Mouse (Mus musculus) adrenal gland, adult 18-20 months (tissue): ENCODE data around the gene Spata20. TPM values are rescaled to one million over a fixed set of nuclear protein-coding genes. Genes with fewer than 3 reads are reported as not detected.

Experiments
- DNase-seq, 2 experiments: peaks; one replicate each; pipeline ENCODE4 v3.0.0; 2021 to 2022; ENCODE audit warnings: low spot score in 2 of 2
- total RNA-seq, 2 experiments: library from RNA; stranded (reverse); gene quantifications; 1 replicate in 1 of 2; 2 replicates in 1 of 2; pipeline ENCODE4 v1.2.3; 2021

Gene Spata20
- total RNA-seq, 2 experiments from 2014 or later = not detected

DNA sequence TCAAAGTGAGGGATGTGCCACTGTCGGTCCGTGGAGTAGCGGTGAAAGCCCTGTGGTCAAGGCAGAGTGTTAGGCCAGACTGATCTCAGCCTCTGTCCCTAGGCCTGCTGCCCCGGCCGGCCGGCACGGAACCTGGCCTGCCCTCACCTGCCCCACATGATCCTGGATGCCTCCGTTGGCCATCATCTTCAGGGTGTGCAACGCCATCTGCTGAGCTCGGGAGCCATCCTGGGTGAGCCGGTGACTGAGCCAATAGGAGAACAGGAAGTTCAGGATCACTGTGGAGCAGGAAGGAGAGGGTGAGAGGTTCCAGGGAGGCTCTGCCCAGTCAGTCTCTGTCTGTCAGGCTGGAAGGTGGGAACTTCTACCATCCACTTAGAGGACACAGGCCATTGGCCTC lies 2.5 kb downstream of the Spata20 start:
- no peak for DNase-seq

GRCm38 (mm10) chr11:94482738-94483137 lies 3.2 kb downstream of the Spata20 start:
- no peak for DNase-seq

GRCm38 (mm10) chr11:94481963-94482362 lies 4.0 kb downstream of the Spata20 start:
- DNase-seq = no peak

GRCm38 (mm10) chr11:94480382-94480781 lies 5.6 kb downstream of the Spata20 start:
- DNase-seq = no peak

DNA sequence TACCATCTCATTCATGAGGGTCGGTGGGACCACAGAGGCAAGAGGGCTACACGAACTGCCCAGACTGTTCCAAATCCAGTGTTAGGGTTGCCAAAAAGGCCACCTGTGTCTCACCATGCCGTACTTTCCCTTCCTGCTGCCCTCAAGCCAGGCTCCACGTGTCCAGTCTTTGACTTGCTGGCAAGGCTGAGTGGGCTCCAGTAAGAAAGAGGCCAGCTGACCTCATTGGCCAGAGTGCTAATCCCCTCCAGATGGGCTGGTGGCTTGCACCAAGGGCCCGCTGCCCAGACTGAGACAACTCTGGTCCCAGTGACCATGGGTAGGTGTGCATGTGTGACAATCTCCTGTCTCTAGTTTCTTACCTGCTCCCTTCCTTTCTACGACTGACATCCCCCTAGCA lies 8.3 kb downstream of the Spata20 start:
- DNase-seq = no peak

DNA sequence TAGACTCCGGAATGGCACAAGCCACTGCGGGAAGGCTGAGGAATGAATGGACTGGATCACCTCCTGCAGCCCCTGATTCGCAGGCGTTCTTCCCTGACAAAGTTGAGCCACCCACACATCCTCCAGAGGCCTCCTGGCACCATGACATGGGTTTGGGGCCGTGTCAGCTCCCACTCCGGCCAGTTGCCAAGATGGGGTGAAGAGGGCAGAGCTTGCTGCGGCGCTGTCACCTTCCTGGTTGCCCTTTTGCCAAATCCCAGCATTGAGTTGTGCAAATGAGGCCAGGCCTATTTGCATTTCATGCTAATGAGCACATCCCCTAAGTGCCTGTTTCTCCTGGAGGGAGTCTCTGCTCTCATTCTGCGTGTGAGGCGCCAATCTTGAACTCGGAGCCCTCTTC lies 10.3 kb downstream of the Spata20 start:
- no peak for DNase-seq

DNA sequence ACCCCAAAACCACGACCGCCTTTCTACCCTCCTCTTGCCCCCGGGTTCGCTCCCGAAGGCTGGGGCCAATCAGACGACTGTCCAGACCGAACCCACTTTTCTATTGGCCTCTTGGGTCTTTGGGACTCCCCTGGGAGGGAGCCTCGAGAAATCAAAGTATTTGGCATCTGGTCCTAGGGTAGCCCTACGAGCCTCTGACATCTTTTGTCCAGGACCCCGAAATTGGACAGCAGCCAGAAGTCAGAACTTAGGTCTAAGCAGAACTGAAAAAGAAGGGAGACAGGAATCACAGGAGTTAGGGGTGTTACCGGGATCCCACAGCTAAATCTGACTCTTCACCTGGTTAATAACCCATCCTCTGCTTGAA lies 11.5 kb downstream of the Spata20 start:
- no peak for DNase-seq

DNA sequence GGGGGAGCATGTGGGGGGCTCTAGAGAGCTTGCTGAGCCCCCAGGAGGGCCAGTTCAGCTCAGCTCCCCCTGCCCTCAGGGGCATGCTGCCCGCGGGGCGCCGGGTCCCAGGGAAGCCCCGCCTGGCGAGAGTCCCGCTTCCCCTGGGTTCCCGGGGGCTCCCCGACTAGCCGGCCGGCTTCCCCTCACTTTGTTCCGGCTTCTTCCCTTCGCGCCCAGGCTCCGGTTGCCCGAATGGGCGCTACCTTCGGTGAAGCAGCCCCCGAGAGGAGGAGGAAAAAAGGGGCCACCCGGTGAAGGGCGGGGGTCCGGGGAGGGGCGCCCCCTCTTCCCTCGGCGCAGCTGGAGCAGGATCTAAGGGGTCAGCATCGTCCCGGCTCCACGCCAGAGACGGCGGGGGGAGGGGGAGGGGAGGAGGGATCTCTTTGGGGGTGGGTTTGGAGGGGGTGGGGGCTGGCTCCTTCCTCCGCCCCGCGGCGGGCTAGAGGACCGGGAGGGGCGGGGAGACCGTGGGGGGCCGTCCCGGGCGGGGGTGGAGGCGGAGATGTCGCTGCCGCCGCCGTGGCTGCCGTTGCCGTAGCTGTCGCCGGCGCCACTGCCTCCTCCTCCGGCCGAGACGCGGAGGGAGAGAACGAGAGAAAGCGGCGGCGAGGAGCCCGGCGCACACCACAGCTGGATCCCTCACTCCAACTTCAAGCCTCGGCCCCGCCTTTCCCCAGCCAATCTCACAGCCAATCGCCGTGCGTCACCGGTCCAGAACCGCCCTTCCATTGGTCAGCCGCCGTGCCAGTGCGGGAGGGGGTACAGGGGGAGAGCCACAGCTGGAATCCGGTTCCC lies 12.1 kb downstream of the Spata20 start, which contains the start of gene Cacna1g:
Gene Cacna1g, minus strand, starts transcription at position 492 of the 837 bp plus-strand sequence.
- DNase-seq = peak; percentile 79 to 80

- DNase-seq = no peak
Measured at GRCm38 (mm10) chr11:94472916-94473706, 12.9 kb downstream of the Spata20 start.

GRCm38 (mm10) chr11:94472585-94472915 lies 13.4 kb downstream of the Spata20 start:
- DNase-seq = no peak

- DNase-seq = no peak
Measured at GRCm38 (mm10) chr11:94471740-94472584, 14.0 kb downstream of the Spata20 start.

GRCm38 (mm10) chr11:94470391-94470790 lies 15.6 kb downstream of the Spata20 start:
- DNase-seq = no peak

- DNase-seq = no peak
Measured at GRCm38 (mm10) chr11:94469136-94470064, 16.6 kb downstream of the Spata20 start.

GRCm38 (mm10) chr11:94468582-94469064 lies 17.4 kb downstream of the Spata20 start:
- DNase-seq = no peak

DNA sequence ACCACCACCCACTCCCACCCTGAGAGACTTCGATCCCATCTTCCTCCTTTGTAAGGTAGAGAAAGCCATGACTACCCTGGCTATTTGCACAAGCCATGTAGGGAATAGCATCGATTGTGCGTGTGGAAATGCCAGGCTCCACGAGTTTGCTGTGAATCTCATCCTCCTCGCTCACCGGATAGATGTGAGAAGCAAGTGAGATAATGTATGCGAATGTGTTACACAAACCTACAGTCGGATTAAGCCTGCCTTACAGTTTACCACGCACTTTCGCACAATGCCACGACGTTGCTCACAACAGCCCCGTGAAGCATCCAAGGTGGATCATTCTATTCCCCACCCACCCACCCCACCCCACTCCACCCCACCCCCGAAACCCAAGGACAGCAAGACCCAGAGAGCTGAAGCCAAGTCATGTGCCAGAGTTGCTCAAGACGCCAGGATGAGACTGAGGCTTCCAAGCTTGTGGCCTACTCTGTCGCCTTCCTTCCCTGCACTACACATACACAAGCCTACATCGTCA lies 19.6 kb downstream of the Spata20 start:
- DNase-seq = no peak

GRCm38 (mm10) chr11:94464170-94464569 lies 21.8 kb downstream of the Spata20 start:
- DNase-seq = no peak

DNA sequence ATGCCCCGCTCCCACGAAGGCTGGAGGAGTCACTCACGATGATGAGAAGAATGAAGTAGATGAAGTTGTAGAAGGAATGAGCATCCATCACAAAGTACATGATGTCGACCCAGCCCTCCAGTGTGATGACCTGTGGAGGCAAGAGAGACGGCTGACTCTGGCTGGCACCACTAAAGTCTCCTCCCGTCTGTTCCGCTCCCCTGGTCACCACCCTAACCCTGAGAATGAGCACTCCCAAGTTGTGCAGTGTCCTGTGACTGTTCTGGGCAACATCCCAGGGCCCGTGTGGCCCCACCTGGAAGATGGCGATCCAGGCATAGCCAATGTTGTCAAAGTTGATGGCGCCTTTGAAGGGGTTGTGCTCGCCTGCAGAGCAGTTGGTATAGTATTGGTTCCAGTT lies 24.1 kb downstream of the Spata20 start:
- DNase-seq = no peak

DNA sequence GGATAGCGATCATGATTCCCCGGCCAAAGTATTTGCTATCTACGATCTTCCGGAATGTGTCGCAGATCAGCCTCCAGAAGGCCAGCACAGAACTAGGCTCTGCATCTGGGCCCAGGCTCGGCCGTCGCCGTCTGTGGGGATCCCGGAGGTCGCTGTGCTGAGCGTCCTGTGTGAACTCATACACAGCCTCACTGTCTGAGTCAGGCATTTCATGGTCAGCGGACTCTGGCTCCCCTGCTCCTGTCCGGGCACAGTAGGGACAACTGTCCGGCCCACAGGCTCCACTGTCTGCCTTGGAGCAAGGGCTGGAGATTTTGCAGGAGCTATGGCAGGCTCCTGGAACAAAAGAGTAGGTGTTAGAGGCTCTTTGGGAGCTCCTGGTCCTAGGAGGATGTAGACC lies 29.0 kb downstream of the Spata20 start:
- DNase-seq = no peak

DNA sequence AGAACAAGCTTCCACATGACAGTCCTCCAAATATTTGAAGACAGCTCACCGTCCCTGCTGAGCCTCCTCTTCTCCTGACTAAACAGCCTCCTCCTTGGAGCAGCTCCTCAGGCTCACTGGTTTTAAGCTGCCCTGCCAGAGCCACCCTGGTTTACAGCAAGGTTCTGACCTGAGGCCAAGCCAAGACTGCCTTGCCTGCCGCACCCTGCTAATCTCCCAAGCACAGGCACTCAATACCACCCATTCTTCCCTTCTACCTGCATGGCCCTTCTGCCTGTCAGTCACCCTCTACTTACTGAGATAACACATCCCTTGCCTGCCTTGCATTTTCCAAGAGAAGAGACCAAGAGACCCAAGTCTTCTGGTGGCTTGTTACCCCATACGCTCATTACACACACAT lies 29.6 kb downstream of the Spata20 start:
- no peak for DNase-seq
